Mouse (Mus musculus): ENCODE measurements around the gene Smtnl2.

DNA sequence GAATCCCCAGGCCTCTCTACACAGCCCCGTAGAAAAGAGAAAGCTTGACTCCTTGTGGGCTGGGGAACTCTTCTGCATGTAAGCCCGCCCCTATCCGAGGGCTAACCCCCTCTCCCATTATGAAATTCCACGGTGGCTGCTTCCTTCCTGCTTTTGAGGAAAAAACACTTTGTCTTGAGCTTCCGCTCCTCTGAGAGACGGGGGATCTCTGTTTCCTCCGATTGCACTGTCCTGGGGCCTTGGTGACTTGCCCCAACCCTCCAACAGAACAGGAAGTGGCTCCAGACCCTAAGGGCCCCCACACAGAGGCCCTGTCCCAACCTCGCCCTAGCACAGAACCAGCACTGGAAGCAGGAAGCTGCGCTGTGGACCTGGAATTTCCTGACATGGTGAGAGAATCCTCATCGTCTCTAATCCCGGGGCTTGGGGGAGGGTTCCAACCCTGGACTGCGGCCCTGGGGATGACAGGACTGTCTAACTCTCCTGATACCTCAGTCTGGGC lies 46.5 kb upstream of the Smtnl2 start:
- TF ChIP-seq CTCF (IDR thresholded peaks at IDR 0.05; ENCODE audit: low read depth, low read length) (no peak), POLR2A (IDR thresholded peaks at IDR 0.05; ENCODE audit: insufficient read depth, low read length) (no peak), EP300 (IDR thresholded peaks at IDR 0.05; ENCODE audit: insufficient read depth, low read depth, low read length) (no peak)

Measured in ES-Bruce4 (cell line).